In genomic region chrX:81472500-81472899, GRCm38 (mm10) we compare ENCODE assay signal across 13 mouse cellular contexts. TPM values are rescaled to one million over a fixed set of nuclear protein-coding genes. Genes with fewer than 3 reads are reported as not detected.
A peak's percentile ranks its signal among the peaks of the same experiment; 100 is the strongest.
DNase-seq lines count a peak whose midpoint lies in the region; ATAC-seq and TF ChIP-seq lines count a peak whose summit lies in the region.
"Had no signal": no experiment of that assay in that cellular context is flagged by ENCODE, and none has a peak within 500 bp of the region (broad histone marks: within the 10 kb centered on the region; RNA-seq: fewer than 3 reads in every experiment).

No protein-coding gene starts in this region.

- no peaks in the 10 kb centered on the region for H3K79me2 ChIP-seq in heart, adult 2 months (replicated peaks; ENCODE audit: control insufficient read depth, insufficient read depth, low read length)
- no peaks in the 10 kb centered on the region for H3K79me2 ChIP-seq in MEL (ENCODE audit: control insufficient read depth, insufficient read depth, low read length, poor library complexity)

- H3K9ac ChIP-seq in heart, adult 2 months (ENCODE audit: low read depth, low read length), result no peak overlapping the region
- H3K9ac ChIP-seq in liver, postnatal 0 days (replicated peaks), result no peak overlapping the region
- no peak overlapping the region for H3K9ac ChIP-seq in liver, embryonic 11.5 days (ENCODE audit: low read depth, low read length)
- H3K9ac ChIP-seq in MEL (ENCODE audit: control insufficient read depth, low read depth, low read length, poor library complexity, severe bottlenecking), result no peak overlapping the region
- H3K9ac ChIP-seq in limb, embryonic 14.5 days (ENCODE audit: low read depth, low read length, severe bottlenecking), result no peak overlapping the region

- TF ChIP-seq POLR2A in heart, adult 2 months (IDR thresholded peaks at IDR 0.05; ENCODE audit: insufficient read depth, low read depth, low read length), result no peak
- TF ChIP-seq POLR2A in MEL (IDR thresholded peaks at IDR 0.05; ENCODE audit: control insufficient read depth in 1 of 2, insufficient read depth in 1 of 2, low read depth in 1 of 2, low read length in 2 of 2, poor library complexity in 1 of 2), result no peak
- TF ChIP-seq POLR2A in limb, embryonic 14.5 days (IDR thresholded peaks at IDR 0.05; ENCODE audit: borderline replicate concordance, extremely low read depth, insufficient read depth, insufficient read length), result no peak

- no peak overlapping the region for H3K27ac ChIP-seq in heart, adult 2 months
- H3K27ac ChIP-seq in liver, postnatal 0 days (ENCODE audit: low read depth), result no peak overlapping the region
- H3K27ac ChIP-seq in liver, embryonic 11.5 days (ENCODE audit: low read depth, low read length), result no peak overlapping the region
- no peak overlapping the region for H3K27ac ChIP-seq in MEL (ENCODE audit: control insufficient read depth, low read depth, low read length)
- H3K27ac ChIP-seq in limb, embryonic 14.5 days (replicated peaks; ENCODE audit: low read depth, low read length), result no peak overlapping the region

- DNase-seq in heart, adult 2 months, result no peak
- no peak for DNase-seq in heart, adult 8-10 months (ENCODE audit: low spot score)
- DNase-seq in liver, postnatal 0 days, result no peak
- no peak for DNase-seq in liver, embryonic 11.5 days (ENCODE audit: low spot score)
- peak; percentile 5 for DNase-seq in MEL (ENCODE audit: low read depth, low spot score)
- DNase-seq in limb, embryonic 14.5 days (ENCODE audit: low spot score), result peak; percentile 10
- no peak for DNase-seq in Muller cell, postnatal 12 days (ENCODE audit: inconsistent ontology term)
- DNase-seq in spleen, postnatal 36 days (ENCODE audit: low spot score in 2 of 2), result no peak
- DNase-seq: cerebellum, adult 9-10 months had no signal

- peak; percentile 31 for TF ChIP-seq RAD21 in MEL (IDR thresholded peaks at IDR 0.05; ENCODE audit: low read depth, low read length)

- intact Hi-C loops in heart, adult 2 months (cut with DNase I), result no loop called here

- no peak overlapping the region for H3K4me3 ChIP-seq in heart, adult 2 months
- H3K4me3 ChIP-seq in liver, postnatal 0 days (ENCODE audit: low read depth, low read length), result no peak overlapping the region
- H3K4me3 ChIP-seq in liver, embryonic 11.5 days (ENCODE audit: low read depth, low read length), result no peak overlapping the region
- no peak overlapping the region for H3K4me3 ChIP-seq in MEL (ENCODE audit: control insufficient read depth in 1 of 2, insufficient read depth in 1 of 2, low read depth in 2 of 2, low read length in 2 of 2)
- H3K4me3 ChIP-seq in limb, embryonic 14.5 days (replicated peaks; ENCODE audit: low read length), result no peak overlapping the region

- no peaks in the 10 kb centered on the region for H3K36me3 ChIP-seq in heart, adult 2 months (ENCODE audit: control insufficient read depth, insufficient read depth, low read length)
- H3K36me3 ChIP-seq in liver, postnatal 0 days (replicated peaks; ENCODE audit: insufficient read depth, low read length), result no peaks in the 10 kb centered on the region
- H3K36me3 ChIP-seq in liver, embryonic 11.5 days (ENCODE audit: control insufficient read depth, insufficient read depth, low read length), result no peaks in the 10 kb centered on the region
- H3K36me3 ChIP-seq in MEL (ENCODE audit: control insufficient read depth in 1 of 2, insufficient read depth in 2 of 2, low read length in 2 of 2), result no peaks in the 10 kb centered on the region
- H3K36me3 ChIP-seq in limb, embryonic 14.5 days (ENCODE audit: control insufficient read depth, insufficient read depth, low read length), result no peaks in the 10 kb centered on the region

- ATAC-seq in liver, postnatal 0 days, result no peak
- no peak for ATAC-seq in liver, embryonic 11.5 days (replicated peaks; ENCODE audit: low FRiP score)
- ATAC-seq in limb, embryonic 14.5 days (ENCODE audit: low FRiP score, low read depth), result no peak
- ATAC-seq: midbrain, embryonic 16.5 days; Patski had no signal

- no peaks in the 10 kb centered on the region for H3K4me1 ChIP-seq in heart, adult 2 months (ENCODE audit: control insufficient read depth, insufficient read depth, low read length)
- H3K4me1 ChIP-seq in liver, postnatal 0 days (ENCODE audit: insufficient read depth), result no peaks in the 10 kb centered on the region
- no peaks in the 10 kb centered on the region for H3K4me1 ChIP-seq in liver, embryonic 11.5 days (replicated peaks; ENCODE audit: control insufficient read depth, insufficient read depth, low read length)
- no peaks in the 10 kb centered on the region for H3K4me1 ChIP-seq in MEL (ENCODE audit: control insufficient read depth in 1 of 2, insufficient read depth in 2 of 2, low read length in 2 of 2)
- H3K4me1 ChIP-seq in limb, embryonic 14.5 days (ENCODE audit: control insufficient read depth, insufficient read depth, low read length), result no peaks in the 10 kb centered on the region

- TF ChIP-seq EP300 in heart, adult 2 months (IDR thresholded peaks at IDR 0.05; ENCODE audit: insufficient read depth, low read depth, low read length), result no peak
- no peak for TF ChIP-seq EP300 in liver, postnatal 0 days (IDR thresholded peaks at IDR 0.05; ENCODE audit: low read depth)
- no peak for TF ChIP-seq EP300 in MEL (IDR thresholded peaks at IDR 0.05; ENCODE audit: low read depth in 1 of 2, low read length in 2 of 2)

- peak; percentile 39 for TF ChIP-seq CTCF in heart, adult 2 months (IDR thresholded peaks at IDR 0.05)
- TF ChIP-seq CTCF in liver, postnatal 0 days (IDR thresholded peaks at IDR 0.05; ENCODE audit: low read depth), result 0 out of 2 replicates have a peak, but pooled peaks have one; percentile 13
- TF ChIP-seq CTCF in MEL (IDR thresholded peaks at IDR 0.05 in 2 of 3, conservative IDR thresholded peaks at IDR 0.05 in 1 of 3; ENCODE audit: control insufficient read depth in 1 of 3, insufficient read depth in 1 of 3, low read depth in 2 of 3, low read length in 3 of 3, poor library complexity in 1 of 3, severe bottlenecking in 1 of 3), result peak in 1 of 3 experiments; percentile 21; a peak in 1 of 6 replicates

- no peaks in the 10 kb centered on the region for H3K9me3 ChIP-seq in liver, postnatal 0 days (ENCODE audit: low read length)
- no peaks in the 10 kb centered on the region for H3K9me3 ChIP-seq in liver, embryonic 11.5 days (ENCODE audit: control insufficient read depth, low read length)
- H3K9me3 ChIP-seq in MEL (replicated peaks; ENCODE audit: insufficient read depth, low read length), result no peaks in the 10 kb centered on the region
- no peaks in the 10 kb centered on the region for H3K9me3 ChIP-seq in limb, embryonic 14.5 days (ENCODE audit: control insufficient read depth, low read length)

- no peaks in the 10 kb centered on the region for H3K27me3 ChIP-seq in heart, adult 2 months (ENCODE audit: control insufficient read depth, insufficient read depth, low read length)
- no peaks in the 10 kb centered on the region for H3K27me3 ChIP-seq in liver, postnatal 0 days (ENCODE audit: insufficient read depth, low read length)
- no peaks in the 10 kb centered on the region for H3K27me3 ChIP-seq in liver, embryonic 11.5 days (replicated peaks; ENCODE audit: control insufficient read depth, insufficient read depth, low read length)
- no peaks in the 10 kb centered on the region for H3K27me3 ChIP-seq in MEL (ENCODE audit: control insufficient read depth in 1 of 2, insufficient read depth in 2 of 2, low read length in 2 of 2)
- no peaks in the 10 kb centered on the region for H3K27me3 ChIP-seq in limb, embryonic 14.5 days (ENCODE audit: control insufficient read depth, insufficient read depth, low read length)

- H3K4me2 ChIP-seq in liver, postnatal 0 days (ENCODE audit: low read depth, low read length), result no peak overlapping the region
- no peak overlapping the region for H3K4me2 ChIP-seq in liver, embryonic 11.5 days
- H3K4me2 ChIP-seq in limb, embryonic 14.5 days (replicated peaks; ENCODE audit: low read depth, low read length, severe bottlenecking), result no peak overlapping the region

TF ChIP-seq in MEL, 35 proteins besides CTCF, POLR2A, EP300 and RAD21:
- no peak for TF ChIP-seq GABPA (IDR thresholded peaks at IDR 0.05; ENCODE audit: low read depth, low read length)
- no peak for TF ChIP-seq ZKSCAN1 (IDR thresholded peaks at IDR 0.05; ENCODE audit: low read depth, low read length)
- no peak for TF ChIP-seq MXI1 (IDR thresholded peaks at IDR 0.05; ENCODE audit: low read depth, low read length)
- no peak for TF ChIP-seq SIN3A (IDR thresholded peaks at IDR 0.05; ENCODE audit: low read length)
- peak; percentile 84 for TF ChIP-seq ZNF384 (IDR thresholded peaks at IDR 0.05; ENCODE audit: low read depth, low read length)
- no peak for TF ChIP-seq MYC (IDR thresholded peaks at IDR 0.05; ENCODE audit: low read depth, low read length)
- no peak for TF ChIP-seq JUND (IDR thresholded peaks at IDR 0.05; ENCODE audit: low read depth, low read length)
- TF ChIP-seq NELFE (IDR thresholded peaks at IDR 0.05; ENCODE audit: low read depth, low read length), result no peak

RNA-seq across cellular contexts. Expression of gene 4930595M18Rik, which starts 14.6 kb away (rescaled TPM):
- total RNA-seq in heart, adult 2 months (2021), result not detected
- not detected in 2 replicates for polyA plus RNA-seq in heart, adult 2 months (2012; rRNA removed)
- not detected for total RNA-seq in heart, adult 8-10 months (2022)
- not detected in 2 replicates for polyA plus RNA-seq in liver, postnatal 0 days (2015; fragmentation: Nextera tagmentation; extraction: Ambion mirVana)
- 0.08 TPM in 1 of 2 replicates, not detected in the other for polyA plus RNA-seq in liver, embryonic 11.5 days (2014; fragmentation: Nextera tagmentation; extraction: Ambion mirVana)
- total RNA-seq in MEL (2012; rRNA removed), result not detected in 2 replicates
- polyA plus RNA-seq in MEL (2012; ENCODE audit: insufficient read depth in 1 of 2, insufficient read length in 2 of 2, low read depth in 1 of 2, low replicate concordance in 2 of 2, missing spikeins in 1 of 2), result not detected
- polyA plus RNA-seq in limb, embryonic 14.5 days (2012; rRNA removed), result not detected in 2 replicates
- polyA plus RNA-seq in limb, embryonic 14.5 days (2014; fragmentation: Nextera tagmentation; extraction: Ambion mirVana), result not detected in 2 replicates
- total RNA-seq: hematopoietic stem cell, adult 5-6 weeks had no signal
- polyA plus RNA-seq: midbrain, embryonic 16.5 days; Patski; small intestine, adult 2 months had no signal

Comparison
In these comparisons a context has a peak if more than half of its experiments do, and no peak if none do; other contexts are left out.
1. DNase-seq: peak in MEL (single experiment) and limb, embryonic 14.5 days (single experiment); none in heart, adult 2 months (0 of 2), heart, adult 8-10 months (single experiment), liver, postnatal 0 days (single experiment), liver, embryonic 11.5 days (single experiment), Muller cell, postnatal 12 days (single experiment) and spleen, postnatal 36 days (0 of 2).